Mouse (Mus musculus): ENCODE results near the gene Daam1. TPM values are rescaled to one million over a fixed set of nuclear protein-coding genes. Genes with fewer than 3 reads are reported as not detected.

The Daam1 gene
- polyA plus RNA-seq, 1 experiment from 2014 or later: 21.6 TPM

- no peak; the same call in 1 of the 2 replicates for ATAC-seq (replicated peaks; ENCODE audit: extremely low read depth, insufficient read depth, low FRiP score)
- Histone ChIP-seq H3K27ac (ENCODE audit: low read length) (peak overlapping the region; percentile 51), H3K9ac (ENCODE audit: low read length) (no peak overlapping the region), H3K4me2 (ENCODE audit: low read depth, low read length) (no peak overlapping the region), H3K36me3 (ENCODE audit: control insufficient read depth, insufficient read depth) (peaks cover 41% of the 10 kb centered on the region), H3K4me1 (ENCODE audit: control insufficient read depth, insufficient read depth, low read length) (peaks cover 54% of the 10 kb centered on the region), H3K9me3 (replicated peaks; ENCODE audit: control insufficient read depth, low read length) (no peaks in the 10 kb centered on the region), H3K4me3 (ENCODE audit: low read length) (no peak overlapping the region), H3K27me3 (ENCODE audit: control insufficient read depth, insufficient read depth, low read length) (no peaks in the 10 kb centered on the region)
- 33% methylated on average over 10 of the region's 10 CpGs for WGBS
Measured at GRCm38 (mm10) chr12:71983102-71983715, 152.3 kb downstream of the Daam1 start.

GRCm38 (mm10) chr12:71987161-71987560 is 156.3 kb downstream of the Daam1 start:
- no peak for ATAC-seq (replicated peaks; ENCODE audit: extremely low read depth, insufficient read depth, low FRiP score)
- 80% methylated on average over 2 of the region's 2 CpGs for WGBS

GRCm38 (mm10) chr12:71987885-71988284 is 157.0 kb downstream of the Daam1 start:
- no peak for ATAC-seq (replicated peaks; ENCODE audit: extremely low read depth, insufficient read depth, low FRiP score)

More at GRCm38 (mm10) chr12:71987161-71987560, 156.3 kb downstream of the Daam1 start:
- peaks cover 21% of the 10 kb centered on the region for H3K4me1 ChIP-seq (ENCODE audit: control insufficient read depth, insufficient read depth, low read length)
- H3K27me3 ChIP-seq (ENCODE audit: control insufficient read depth, insufficient read depth, low read length): no peaks in the 10 kb centered on the region
- H3K36me3 ChIP-seq (ENCODE audit: control insufficient read depth, insufficient read depth): peaks cover 65% of the 10 kb centered on the region
- H3K27ac ChIP-seq (ENCODE audit: low read length): no peak overlapping the region
- H3K4me3 ChIP-seq (ENCODE audit: low read length): no peak overlapping the region
- H3K9me3 ChIP-seq (replicated peaks; ENCODE audit: control insufficient read depth, low read length): no peaks in the 10 kb centered on the region
- H3K4me2 ChIP-seq (ENCODE audit: low read depth, low read length): no peak overlapping the region
- H3K9ac ChIP-seq (ENCODE audit: low read length): no peak overlapping the region

GRCm38 (mm10) chr12:71989596-71989995 is 158.7 kb downstream of the Daam1 start:
- H3K36me3 ChIP-seq (ENCODE audit: control insufficient read depth, insufficient read depth): peaks cover 67% of the 10 kb centered on the region
- 95% methylated on average over 17 of the region's 17 CpGs for WGBS
- no peaks in the 10 kb centered on the region for H3K9me3 ChIP-seq (replicated peaks; ENCODE audit: control insufficient read depth, low read length)
- H3K4me3 ChIP-seq (ENCODE audit: low read length): no peak overlapping the region
- no peak overlapping the region for H3K4me2 ChIP-seq (ENCODE audit: low read depth, low read length)
- no peak for ATAC-seq (replicated peaks; ENCODE audit: extremely low read depth, insufficient read depth, low FRiP score)
- no peak overlapping the region for H3K9ac ChIP-seq (ENCODE audit: low read length)
- H3K27ac ChIP-seq (ENCODE audit: low read length): no peak overlapping the region
- no peaks in the 10 kb centered on the region for H3K4me1 ChIP-seq (ENCODE audit: control insufficient read depth, insufficient read depth, low read length)
- H3K27me3 ChIP-seq (ENCODE audit: control insufficient read depth, insufficient read depth, low read length): no peaks in the 10 kb centered on the region

More at GRCm38 (mm10) chr12:71987885-71988284, 157.0 kb downstream of the Daam1 start:
- Histone ChIP-seq H3K4me2 (ENCODE audit: low read depth, low read length) (no peak overlapping the region), H3K4me3 (ENCODE audit: low read length) (no peak overlapping the region), H3K9ac (ENCODE audit: low read length) (no peak overlapping the region), H3K36me3 (ENCODE audit: control insufficient read depth, insufficient read depth) (peaks cover 65% of the 10 kb centered on the region), H3K27me3 (ENCODE audit: control insufficient read depth, insufficient read depth, low read length) (no peaks in the 10 kb centered on the region), H3K27ac (ENCODE audit: low read length) (no peak overlapping the region), H3K9me3 (replicated peaks; ENCODE audit: control insufficient read depth, low read length) (no peaks in the 10 kb centered on the region), H3K4me1 (ENCODE audit: control insufficient read depth, insufficient read depth, low read length) (peaks cover 13% of the 10 kb centered on the region)
- 91% methylated on average over 4 of the region's 4 CpGs for WGBS

- H3K27ac ChIP-seq (ENCODE audit: low read length): no peak overlapping the region
- no peak for ATAC-seq (replicated peaks; ENCODE audit: extremely low read depth, insufficient read depth, low FRiP score)
- H3K27me3 ChIP-seq (ENCODE audit: control insufficient read depth, insufficient read depth, low read length): no peaks in the 10 kb centered on the region
- H3K9me3 ChIP-seq (replicated peaks; ENCODE audit: control insufficient read depth, low read length): no peaks in the 10 kb centered on the region
- H3K4me3 ChIP-seq (ENCODE audit: low read length): no peak overlapping the region
- peaks cover 7% of the 10 kb centered on the region for H3K4me1 ChIP-seq (ENCODE audit: control insufficient read depth, insufficient read depth, low read length)
- no peak overlapping the region for H3K4me2 ChIP-seq (ENCODE audit: low read depth, low read length)
- peaks cover 53% of the 10 kb centered on the region for H3K36me3 ChIP-seq (ENCODE audit: control insufficient read depth, insufficient read depth)
- no peak overlapping the region for H3K9ac ChIP-seq (ENCODE audit: low read length)
- WGBS: 90% methylated on average over 18 of the region's 18 CpGs
Measured at GRCm38 (mm10) chr12:71992599-71993210, 161.8 kb downstream of the Daam1 start.

- ATAC-seq (replicated peaks; ENCODE audit: extremely low read depth, insufficient read depth, low FRiP score): no peak
- Histone ChIP-seq H3K27me3 (ENCODE audit: control insufficient read depth, insufficient read depth, low read length) (no peaks in the 10 kb centered on the region), H3K4me1 (ENCODE audit: control insufficient read depth, insufficient read depth, low read length) (peaks cover 20% of the 10 kb centered on the region), H3K9ac (ENCODE audit: low read length) (no peak overlapping the region), H3K9me3 (replicated peaks; ENCODE audit: control insufficient read depth, low read length) (no peaks in the 10 kb centered on the region), H3K4me3 (ENCODE audit: low read length) (no peak overlapping the region), H3K36me3 (ENCODE audit: control insufficient read depth, insufficient read depth) (peaks cover 32% of the 10 kb centered on the region), H3K27ac (ENCODE audit: low read length) (no peak overlapping the region), H3K4me2 (ENCODE audit: low read depth, low read length) (no peak overlapping the region)
- WGBS: 87% methylated on average over 8 of the region's 8 CpGs
Measured at GRCm38 (mm10) chr12:71995831-71996230, 165.0 kb downstream of the Daam1 start.

GRCm38 (mm10) chr12:71996920-71997319 is 166.0 kb downstream of the Daam1 start:
- Histone ChIP-seq H3K9me3 (replicated peaks; ENCODE audit: control insufficient read depth, low read length) (no peaks in the 10 kb centered on the region), H3K36me3 (ENCODE audit: control insufficient read depth, insufficient read depth) (peaks cover 25% of the 10 kb centered on the region), H3K4me3 (ENCODE audit: low read length) (no peak overlapping the region), H3K9ac (ENCODE audit: low read length) (no peak overlapping the region), H3K4me1 (ENCODE audit: control insufficient read depth, insufficient read depth, low read length) (peaks cover 22% of the 10 kb centered on the region), H3K4me2 (ENCODE audit: low read depth, low read length) (no peak overlapping the region), H3K27ac (ENCODE audit: low read length) (peak overlapping the region; percentile 93), H3K27me3 (ENCODE audit: control insufficient read depth, insufficient read depth, low read length) (no peaks in the 10 kb centered on the region)
- 66% methylated on average over 2 of the region's 2 CpGs for WGBS
- ATAC-seq (replicated peaks; ENCODE audit: extremely low read depth, insufficient read depth, low FRiP score): no peak

GRCm38 (mm10) chr12:71997364-71997763 is 166.5 kb downstream of the Daam1 start:
- H3K27ac ChIP-seq (ENCODE audit: low read length): peak overlapping the region; percentile 93
- 50% methylated on average over 4 of the region's 4 CpGs for WGBS

GRCm38 (mm10) chr12:71998653-71999052 is 167.8 kb downstream of the Daam1 start:
- H3K9me3 ChIP-seq (replicated peaks; ENCODE audit: control insufficient read depth, low read length): no peaks in the 10 kb centered on the region
- H3K4me3 ChIP-seq (ENCODE audit: low read length): no peak overlapping the region
- peak overlapping the region; percentile 44 for H3K9ac ChIP-seq (ENCODE audit: low read length)
- H3K27ac ChIP-seq (ENCODE audit: low read length): peak overlapping the region; percentile 93
- WGBS: 36% methylated on average over 4 of the region's 4 CpGs
- H3K27me3 ChIP-seq (ENCODE audit: control insufficient read depth, insufficient read depth, low read length): no peaks in the 10 kb centered on the region
- peak; percentile 83 for ATAC-seq (replicated peaks; ENCODE audit: extremely low read depth, insufficient read depth, low FRiP score)
- no peak overlapping the region for H3K4me2 ChIP-seq (ENCODE audit: low read depth, low read length)
- H3K4me1 ChIP-seq (ENCODE audit: control insufficient read depth, insufficient read depth, low read length): peaks cover 25% of the 10 kb centered on the region
- H3K36me3 ChIP-seq (ENCODE audit: control insufficient read depth, insufficient read depth): peaks cover 11% of the 10 kb centered on the region

More at GRCm38 (mm10) chr12:71997364-71997763, 166.5 kb downstream of the Daam1 start:
- H3K4me3 ChIP-seq (ENCODE audit: low read length): no peak overlapping the region
- H3K9ac ChIP-seq (ENCODE audit: low read length): no peak overlapping the region
- peaks cover 25% of the 10 kb centered on the region for H3K4me1 ChIP-seq (ENCODE audit: control insufficient read depth, insufficient read depth, low read length)
- no peaks in the 10 kb centered on the region for H3K9me3 ChIP-seq (replicated peaks; ENCODE audit: control insufficient read depth, low read length)
- H3K4me2 ChIP-seq (ENCODE audit: low read depth, low read length): no peak overlapping the region
- H3K36me3 ChIP-seq (ENCODE audit: control insufficient read depth, insufficient read depth): peaks cover 23% of the 10 kb centered on the region
- 0 out of 2 replicates have a peak, but pooled peaks have one; percentile 31 for ATAC-seq (replicated peaks; ENCODE audit: extremely low read depth, insufficient read depth, low FRiP score)
- no peaks in the 10 kb centered on the region for H3K27me3 ChIP-seq (ENCODE audit: control insufficient read depth, insufficient read depth, low read length)

Measured in heart, embryonic 16.5 days (tissue).